Mouse (Mus musculus): ENCODE measurements around the gene Pla2g3. TPM values are rescaled to one million over a fixed set of nuclear protein-coding genes. Genes with fewer than 3 reads are reported as not detected.

Pla2g3 gene
- polyA plus RNA-seq, 1 experiment = 0.30 TPM

DNA sequence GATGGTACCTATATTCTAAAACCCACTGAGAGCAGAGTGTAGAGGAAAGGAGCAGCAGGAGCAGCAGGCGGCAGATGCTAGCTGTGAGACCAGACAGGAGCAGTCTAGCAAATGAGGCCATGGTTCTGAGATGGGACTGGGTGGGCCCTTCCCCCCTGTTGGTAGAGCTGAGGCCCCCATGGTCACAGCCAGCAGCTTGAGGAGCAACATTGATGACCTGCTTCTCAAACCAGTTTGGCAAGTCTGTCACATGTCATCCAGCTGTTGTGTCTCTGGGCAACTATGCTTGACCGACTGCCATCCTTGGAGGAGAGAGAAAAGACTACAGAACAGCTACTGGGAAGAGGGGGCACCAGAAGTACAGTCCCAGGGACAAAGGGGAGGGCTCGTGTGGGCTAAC, 53.8 kb downstream of the Pla2g3 start:
- H3K36me3 ChIP-seq (ENCODE audit: control insufficient read depth, insufficient read depth, low read length) = no peaks in the 10 kb centered on the region
- no peak overlapping the region for H3K27ac ChIP-seq (ENCODE audit: insufficient read depth, low read length)
- WGBS = 85% methylated on average over 3 of the region's 3 CpGs
- H3K4me3 ChIP-seq (ENCODE audit: extremely low read depth, insufficient read depth, insufficient read length) = no peak overlapping the region
- H3K4me1 ChIP-seq (ENCODE audit: control insufficient read depth, insufficient read depth, insufficient read length) = peaks cover 3% of the 10 kb centered on the region; the same call in 1 of the 2 replicates
- H3K27me3 ChIP-seq (ENCODE audit: control insufficient read depth, insufficient read depth, low read length) = no peaks in the 10 kb centered on the region
- no peak for TF ChIP-seq CTCF (IDR thresholded peaks at IDR 0.05; ENCODE audit: extremely low read depth, insufficient read depth, insufficient read length, insufficient replicate concordance)
- no peak for TF ChIP-seq POLR2A (IDR thresholded peaks at IDR 0.05; ENCODE audit: low read depth, low read length)
- no peak for DNase-seq (ENCODE audit: low read depth in 1 of 2, low spot score in 2 of 2)

DNA sequence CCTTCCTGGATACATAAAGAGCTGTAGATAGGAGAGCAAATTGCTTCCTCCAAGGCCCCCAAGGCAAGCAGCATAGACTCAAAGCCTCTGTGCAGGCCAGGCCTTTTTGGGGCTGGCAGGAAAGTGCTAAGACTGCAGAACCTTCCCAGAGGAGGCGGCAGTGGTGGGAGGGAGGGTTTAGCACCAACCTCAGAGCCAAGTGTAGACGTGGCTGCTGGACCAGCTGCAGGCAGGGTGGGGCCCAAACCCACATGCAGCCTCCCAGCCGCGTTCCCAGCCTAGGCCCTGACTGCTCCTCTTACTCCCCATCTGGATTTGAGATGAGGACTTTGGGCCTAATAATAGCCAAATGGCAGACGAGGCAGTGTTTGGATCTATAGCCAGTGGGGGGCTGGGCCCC, 54.9 kb downstream of the Pla2g3 start:
- Histone ChIP-seq H3K4me3 (ENCODE audit: extremely low read depth, insufficient read depth, insufficient read length) (no peak overlapping the region), H3K36me3 (ENCODE audit: control insufficient read depth, insufficient read depth, low read length) (no peaks in the 10 kb centered on the region), H3K4me1 (ENCODE audit: control insufficient read depth, insufficient read depth, insufficient read length) (peaks cover 3% of the 10 kb centered on the region; the same call in 1 of the 2 replicates), H3K27ac (ENCODE audit: insufficient read depth, low read length) (no peak overlapping the region), H3K27me3 (ENCODE audit: control insufficient read depth, insufficient read depth, low read length) (no peaks in the 10 kb centered on the region)
- TF ChIP-seq CTCF (IDR thresholded peaks at IDR 0.05; ENCODE audit: extremely low read depth, insufficient read depth, insufficient read length, insufficient replicate concordance) (no peak), POLR2A (IDR thresholded peaks at IDR 0.05; ENCODE audit: low read depth, low read length) (no peak)
- WGBS = 65% methylated on average over 5 of the region's 5 CpGs
- DNase-seq (ENCODE audit: low read depth in 1 of 2, low spot score in 2 of 2) = no peak

DNA sequence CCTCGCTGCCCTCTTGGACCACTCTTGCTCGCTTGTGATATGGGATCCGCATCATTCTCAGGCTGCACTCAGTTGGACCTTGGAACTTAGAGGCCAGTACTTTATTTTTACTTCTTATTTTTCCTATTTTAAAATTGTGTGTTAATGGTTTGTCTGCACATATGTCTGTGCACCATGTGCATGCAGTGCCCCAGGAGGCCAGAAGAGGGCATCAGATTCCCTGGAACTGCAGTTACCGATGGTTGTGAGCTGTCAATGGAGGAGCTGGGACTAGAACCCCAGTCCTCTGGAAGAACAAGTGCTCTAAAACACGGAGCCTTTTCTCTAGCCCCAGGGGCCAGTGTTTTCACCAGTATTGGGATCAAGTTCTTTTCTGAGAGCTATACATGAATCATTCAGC, 56.3 kb downstream of the Pla2g3 start:
- Histone ChIP-seq H3K27me3 (ENCODE audit: control insufficient read depth, insufficient read depth, low read length) (no peaks in the 10 kb centered on the region), H3K36me3 (ENCODE audit: control insufficient read depth, insufficient read depth, low read length) (no peaks in the 10 kb centered on the region), H3K27ac (ENCODE audit: insufficient read depth, low read length) (no peak overlapping the region), H3K4me3 (ENCODE audit: extremely low read depth, insufficient read depth, insufficient read length) (no peak overlapping the region), H3K4me1 (ENCODE audit: control insufficient read depth, insufficient read depth, insufficient read length) (no peaks in the 10 kb centered on the region)
- DNase-seq (ENCODE audit: low read depth in 1 of 2, low spot score in 2 of 2) = no peak
- TF ChIP-seq POLR2A (IDR thresholded peaks at IDR 0.05; ENCODE audit: low read depth, low read length) = no peak
- no peak for TF ChIP-seq CTCF (IDR thresholded peaks at IDR 0.05; ENCODE audit: extremely low read depth, insufficient read depth, insufficient read length, insufficient replicate concordance)
- 93% methylated on average over 5 of the region's 5 CpGs for WGBS

DNA sequence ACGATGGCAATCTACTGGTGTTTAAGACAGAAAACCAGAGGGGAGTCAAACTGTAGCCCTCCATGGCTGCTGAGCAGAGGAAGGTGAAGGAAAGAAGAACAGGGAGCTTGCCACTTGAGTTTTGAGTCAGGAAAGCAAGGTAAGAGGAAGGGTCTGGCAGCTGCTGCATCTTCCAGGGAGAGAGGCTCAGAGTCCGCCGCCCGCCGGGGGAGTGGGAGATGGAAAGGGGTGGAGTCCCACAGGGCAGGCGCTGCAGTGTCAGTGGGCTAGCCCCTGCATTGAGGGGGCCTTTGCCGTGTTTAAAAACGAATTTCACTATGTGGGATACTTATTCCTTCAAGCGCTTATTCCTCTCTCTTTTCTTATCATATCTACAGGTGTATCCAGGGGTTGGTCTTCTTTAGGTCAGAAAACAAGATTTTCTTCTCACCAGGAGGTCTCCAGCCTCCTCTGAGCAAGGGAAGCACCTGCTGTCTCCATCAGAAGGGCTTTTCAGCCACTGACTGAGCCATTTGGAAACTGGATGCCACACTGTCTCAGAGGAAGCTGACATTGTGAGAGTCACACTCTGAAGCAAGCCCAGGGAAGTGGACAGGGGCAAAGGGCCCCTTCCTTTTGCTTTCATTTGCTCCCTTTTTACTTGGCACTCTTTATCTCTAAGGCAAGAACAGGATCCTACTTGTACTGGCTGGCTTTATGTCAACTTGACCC, 57.6 kb downstream of the Pla2g3 start:
- 72% methylated on average over 9 of the region's 9 CpGs for WGBS
- Histone ChIP-seq H3K27me3 (ENCODE audit: control insufficient read depth, insufficient read depth, low read length) (no peaks in the 10 kb centered on the region), H3K36me3 (ENCODE audit: control insufficient read depth, insufficient read depth, low read length) (no peaks in the 10 kb centered on the region), H3K27ac (ENCODE audit: insufficient read depth, low read length) (no peak overlapping the region), H3K4me1 (ENCODE audit: control insufficient read depth, insufficient read depth, insufficient read length) (no peaks in the 10 kb centered on the region), H3K4me3 (ENCODE audit: extremely low read depth, insufficient read depth, insufficient read length) (no peak overlapping the region)
- TF ChIP-seq POLR2A (IDR thresholded peaks at IDR 0.05; ENCODE audit: low read depth, low read length) = no peak
- DNase-seq (ENCODE audit: low read depth in 1 of 2, low spot score in 2 of 2) = no peak

DNA sequence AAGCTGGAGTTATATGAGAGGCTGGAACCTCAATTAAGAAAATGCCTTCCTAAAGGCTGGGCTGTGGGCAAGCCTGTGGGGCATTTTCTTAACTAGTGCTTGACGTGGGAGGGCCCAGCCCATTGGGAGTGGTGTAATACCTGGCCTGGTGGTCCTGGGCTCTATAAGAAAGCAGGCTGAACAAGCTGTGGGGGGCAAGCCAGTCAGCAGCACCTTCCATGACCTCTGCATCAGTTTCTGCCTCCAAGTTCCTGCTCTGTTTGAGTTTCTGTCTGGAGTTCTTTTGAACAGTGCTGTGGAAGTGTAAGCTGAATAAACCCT, 58.1 kb downstream of the Pla2g3 start:
- TF ChIP-seq POLR2A (IDR thresholded peaks at IDR 0.05; ENCODE audit: low read depth, low read length) (no peak), CTCF (IDR thresholded peaks at IDR 0.05; ENCODE audit: extremely low read depth, insufficient read depth, insufficient read length, insufficient replicate concordance) (no peak)
- 43% methylated on average over 1 of the region's 1 CpGs for WGBS
- no peaks in the 10 kb centered on the region for H3K27me3 ChIP-seq (ENCODE audit: control insufficient read depth, insufficient read depth, low read length)
- H3K4me1 ChIP-seq (ENCODE audit: control insufficient read depth, insufficient read depth, insufficient read length) = no peaks in the 10 kb centered on the region
- DNase-seq (ENCODE audit: low read depth in 1 of 2, low spot score in 2 of 2) = no peak
- no peak overlapping the region for H3K27ac ChIP-seq (ENCODE audit: insufficient read depth, low read length)
- no peaks in the 10 kb centered on the region for H3K36me3 ChIP-seq (ENCODE audit: control insufficient read depth, insufficient read depth, low read length)
- no peak overlapping the region for H3K4me3 ChIP-seq (ENCODE audit: extremely low read depth, insufficient read depth, insufficient read length)

DNA sequence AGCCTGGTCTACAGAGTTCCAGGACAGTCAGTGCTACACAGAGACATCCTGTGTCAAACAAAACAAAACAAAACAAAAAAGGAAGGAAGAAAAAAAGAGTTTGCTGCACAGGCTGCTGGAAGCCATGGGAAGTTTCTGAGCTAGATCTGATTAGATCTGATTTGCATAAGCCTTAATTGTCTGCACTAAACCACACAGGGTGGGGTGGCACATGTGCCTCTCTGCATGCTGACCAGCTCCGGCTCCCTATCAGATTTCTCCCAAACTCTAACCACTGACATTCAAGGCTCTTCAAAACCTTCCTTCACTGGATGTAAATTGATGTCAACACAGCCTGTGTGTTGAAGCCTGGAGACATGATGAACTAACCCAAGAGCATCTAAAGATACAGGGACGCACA, 59.0 kb downstream of the Pla2g3 start:
- Histone ChIP-seq H3K27me3 (ENCODE audit: control insufficient read depth, insufficient read depth, low read length) (no peaks in the 10 kb centered on the region), H3K36me3 (ENCODE audit: control insufficient read depth, insufficient read depth, low read length) (no peaks in the 10 kb centered on the region), H3K4me1 (ENCODE audit: control insufficient read depth, insufficient read depth, insufficient read length) (no peaks in the 10 kb centered on the region), H3K27ac (ENCODE audit: insufficient read depth, low read length) (no peak overlapping the region), H3K4me3 (ENCODE audit: extremely low read depth, insufficient read depth, insufficient read length) (no peak overlapping the region)
- 75% methylated on average over 2 of the region's 2 CpGs for WGBS
- no peak for TF ChIP-seq POLR2A (IDR thresholded peaks at IDR 0.05; ENCODE audit: low read depth, low read length)
- no peak for TF ChIP-seq CTCF (IDR thresholded peaks at IDR 0.05; ENCODE audit: extremely low read depth, insufficient read depth, insufficient read length, insufficient replicate concordance)
- no peak for DNase-seq (ENCODE audit: low read depth in 1 of 2, low spot score in 2 of 2)

DNA sequence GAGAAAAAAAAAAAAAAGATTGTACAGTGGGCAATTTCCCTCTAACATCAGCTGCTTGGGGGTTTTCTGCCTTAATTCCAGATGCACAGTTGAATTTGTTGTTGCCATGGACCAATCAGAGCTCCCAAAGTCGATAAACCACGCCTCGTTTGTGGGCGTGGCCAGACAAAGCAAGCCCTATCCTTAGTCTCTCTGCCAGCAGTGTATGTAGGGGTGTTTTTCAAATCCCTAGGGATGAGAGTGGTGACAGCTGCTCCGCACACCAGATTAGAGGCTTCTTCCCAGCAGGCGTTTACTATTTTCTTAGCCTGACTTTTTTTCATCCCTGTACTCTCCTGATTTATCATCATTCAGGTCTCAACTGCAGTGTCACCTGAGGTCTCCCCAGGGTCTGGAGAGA, 59.9 kb downstream of the Pla2g3 start:
- no peaks in the 10 kb centered on the region for H3K4me1 ChIP-seq (ENCODE audit: control insufficient read depth, insufficient read depth, insufficient read length)

More for the DNA sequence above, 59.9 kb downstream of the Pla2g3 start:
- 59% methylated on average over 6 of the region's 6 CpGs for WGBS
- no peaks in the 10 kb centered on the region for H3K36me3 ChIP-seq (ENCODE audit: control insufficient read depth, insufficient read depth, low read length)
- no peak for TF ChIP-seq POLR2A (IDR thresholded peaks at IDR 0.05; ENCODE audit: low read depth, low read length)
- TF ChIP-seq CTCF (IDR thresholded peaks at IDR 0.05; ENCODE audit: extremely low read depth, insufficient read depth, insufficient read length, insufficient replicate concordance) = no peak
- no peak overlapping the region for H3K27ac ChIP-seq (ENCODE audit: insufficient read depth, low read length)
- no peaks in the 10 kb centered on the region for H3K27me3 ChIP-seq (ENCODE audit: control insufficient read depth, insufficient read depth, low read length)
- no peak overlapping the region for H3K4me3 ChIP-seq (ENCODE audit: extremely low read depth, insufficient read depth, insufficient read length)
- no peak for DNase-seq (ENCODE audit: low read depth in 1 of 2, low spot score in 2 of 2)
